Comparison of ENCODE assay signal across 8 mouse cellular contexts in the genomic region with DNA sequence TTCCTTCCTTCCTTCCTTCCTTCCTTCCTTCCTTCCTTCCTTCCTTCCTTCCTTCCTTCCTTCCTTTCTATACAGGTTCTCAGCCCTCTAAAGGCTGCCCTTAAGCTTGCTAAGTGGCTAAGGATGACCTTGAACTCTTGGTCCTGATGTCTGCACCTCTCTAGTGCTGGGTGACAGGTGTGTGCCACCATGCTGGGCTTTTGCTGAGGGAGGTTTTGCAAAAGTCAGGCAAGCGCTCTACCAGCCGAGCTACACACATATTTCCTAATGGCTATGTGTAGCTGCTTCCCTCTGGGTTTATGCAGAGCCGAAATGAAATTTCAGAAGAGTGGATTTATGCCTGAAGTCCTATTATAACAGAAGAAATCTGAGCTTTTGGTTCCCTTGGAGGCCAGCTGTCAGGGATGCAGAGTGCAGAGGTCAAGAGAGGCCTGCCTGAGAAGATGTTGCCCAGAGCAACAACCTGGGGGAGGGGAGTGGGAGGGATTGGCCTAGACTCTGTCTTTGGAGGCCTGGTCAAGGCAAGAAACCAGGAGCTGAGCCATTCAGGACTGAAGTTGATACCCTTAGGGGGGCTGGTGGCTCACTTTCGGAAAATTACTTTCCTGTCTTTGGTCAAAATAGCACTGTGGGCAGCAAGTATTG. TPM values are rescaled to one million over a fixed set of nuclear protein-coding genes. Genes with fewer than 3 reads are reported as not detected.
A peak's percentile ranks its signal among the peaks of the same experiment; 100 is the strongest.
DNase-seq lines count a peak whose midpoint lies in the region; ATAC-seq and TF ChIP-seq lines count a peak whose summit lies in the region.

No protein-coding gene starts in this region.

- H3K9me3 ChIP-seq in E14TG2a.4 (ENCODE audit: low read length), result no peaks in the 10 kb centered on the region
- H3K9me3 ChIP-seq in limb, embryonic 11.5 days (ENCODE audit: control insufficient read depth, low read length), result no peaks in the 10 kb centered on the region
- H3K9me3 ChIP-seq in stomach, embryonic 15.5 days, result no peaks in the 10 kb centered on the region

- H3K36me3 ChIP-seq in E14TG2a.4 (ENCODE audit: insufficient read depth, low read length), result no peaks in the 10 kb centered on the region
- no peaks in the 10 kb centered on the region for H3K36me3 ChIP-seq in limb, embryonic 11.5 days (ENCODE audit: control insufficient read depth, insufficient read depth, low read length)
- no peaks in the 10 kb centered on the region for H3K36me3 ChIP-seq in stomach, embryonic 15.5 days

- TF ChIP-seq CTCF in E14TG2a.4 (conservative IDR thresholded peaks at IDR 0.05; ENCODE audit: low read length), result no peak

- H3K4me1 ChIP-seq in E14TG2a.4 (replicated peaks; ENCODE audit: low read depth, low read length), result peaks cover 89% of the 10 kb centered on the region
- peaks cover 64% of the 10 kb centered on the region for H3K4me1 ChIP-seq in limb, embryonic 11.5 days (ENCODE audit: control insufficient read depth, insufficient read depth, low read length)
- peaks cover 28% of the 10 kb centered on the region for H3K4me1 ChIP-seq in stomach, embryonic 15.5 days

- ATAC-seq in limb, embryonic 11.5 days (ENCODE audit: insufficient number of reproducible peaks, low FRiP score, low TSS enrichment, low read depth), result peak; percentile 61
- no peak for ATAC-seq in stomach, embryonic 15.5 days (ENCODE audit: insufficient read depth, low FRiP score, low read depth)

- WGBS in limb, embryonic 11.5 days, result 20% methylated on average over 4 of the region's 4 CpGs
- WGBS in stomach, embryonic 15.5 days, result 59% methylated on average over 4 of the region's 4 CpGs

- H3K9ac ChIP-seq in limb, embryonic 11.5 days (ENCODE audit: low read length), result no peak overlapping the region
- no peak overlapping the region for H3K9ac ChIP-seq in stomach, embryonic 15.5 days

- peak; percentile 79 for DNase-seq in R1 (ENCODE audit: low read depth, low spot score)
- peak; percentile 37 for DNase-seq in heart, adult 8-10 months (ENCODE audit: low spot score)
- peak; percentile 81 for DNase-seq in limb, embryonic 11.5 days (ENCODE audit: low spot score)
- no peak for DNase-seq in left cerebral cortex, adult 8-10 months (ENCODE audit: low spot score in 2 of 2)
- no peak for DNase-seq in left cerebral cortex, postnatal 14 days (ENCODE audit: low spot score in 2 of 2)
- no peak for DNase-seq in right cerebral cortex, adult 2 months (ENCODE audit: low spot score in 2 of 2)

- peak overlapping the region; percentile 51 for H3K4me3 ChIP-seq in E14TG2a.4 (replicated peaks; ENCODE audit: low read length)
- H3K4me3 ChIP-seq in limb, embryonic 11.5 days (ENCODE audit: low read depth, low read length), result no peak overlapping the region
- no peak overlapping the region for H3K4me3 ChIP-seq in stomach, embryonic 15.5 days (replicated peaks)

- H3K27me3 ChIP-seq in E14TG2a.4 (ENCODE audit: insufficient read depth, low read length), result no peaks in the 10 kb centered on the region
- H3K27me3 ChIP-seq in limb, embryonic 11.5 days (ENCODE audit: control insufficient read depth, insufficient read depth, low read length), result no peaks in the 10 kb centered on the region
- no peaks in the 10 kb centered on the region for H3K27me3 ChIP-seq in stomach, embryonic 15.5 days (replicated peaks)

- H3K27ac ChIP-seq in limb, embryonic 11.5 days (replicated peaks; ENCODE audit: low read depth, low read length), result peak overlapping the region; percentile 98
- H3K27ac ChIP-seq in stomach, embryonic 15.5 days, result peak overlapping the region; percentile 88

- intact Hi-C loops in left cerebral cortex, postnatal 14 days (cut with DNase I), result no loop called here

- peak overlapping the region; percentile 3; the same call in 1 of the 2 replicates for H3K4me2 ChIP-seq in limb, embryonic 11.5 days (ENCODE audit: low read depth, severe bottlenecking)
- no peak overlapping the region for H3K4me2 ChIP-seq in stomach, embryonic 15.5 days

RNA-seq across cellular contexts. Expression of a gene that starts 24.1 kb away (rescaled TPM):
- total RNA-seq in heart, adult 8-10 months (2022), result 10 to 100 TPM; 35.9 to 47.8 (median 41.1) TPM
- 193 and 210 TPM in 2 replicates for polyA plus RNA-seq in limb, embryonic 11.5 days (2014; fragmentation: Nextera tagmentation; extraction: Ambion mirVana)
- 121 and 140 TPM in 2 replicates for polyA plus RNA-seq in stomach, embryonic 15.5 days (2015; fragmentation: Nextera tagmentation; extraction: Ambion mirVana)
- total RNA-seq in left cerebral cortex, adult 8-10 months (2022), result 10 to 100 TPM; 87.4 to 91.5 (median 88.6) TPM
- total RNA-seq in left cerebral cortex, postnatal 14 days (2021), result 100 to 1,000 TPM; 143 to 153 TPM

Comparison
In these comparisons a context has a peak if more than half of its experiments do, and no peak if none do; other contexts are left out.
1. DNase-seq: peak in R1 (single experiment), heart, adult 8-10 months (single experiment) and limb, embryonic 11.5 days (single experiment); none in left cerebral cortex, adult 8-10 months (0 of 2), left cerebral cortex, postnatal 14 days (0 of 2) and right cerebral cortex, adult 2 months (0 of 2).